In genomic region chr1:134456060-134456459, GRCm38 (mm10) we compare ENCODE assay signal across 8 mouse cellular contexts. TPM values are rescaled to one million over a fixed set of nuclear protein-coding genes. Genes with fewer than 3 reads are reported as not detected.
DNase-seq lines count a peak whose midpoint lies in the region; ATAC-seq and TF ChIP-seq lines count a peak whose summit lies in the region.

No protein-coding gene starts in this region.

- no peak overlapping the region for H3K27ac ChIP-seq in kidney, adult 2 months (ENCODE audit: insufficient read depth, low read depth, low read length)
- H3K27ac ChIP-seq in hindbrain, embryonic 11.5 days (ENCODE audit: low read depth, low read length) = no peak overlapping the region
- H3K27ac ChIP-seq in midbrain, embryonic 11.5 days (ENCODE audit: low read depth, low read length) = no peak overlapping the region

- H3K4me1 ChIP-seq in kidney, adult 2 months (ENCODE audit: control insufficient read depth, insufficient read depth, low read length) = peaks cover 7% of the 10 kb centered on the region; the same call in 1 of the 2 replicates
- H3K4me1 ChIP-seq in hindbrain, embryonic 11.5 days (replicated peaks; ENCODE audit: control insufficient read depth, insufficient read depth, low read length) = no peaks in the 10 kb centered on the region
- peaks cover 10% of the 10 kb centered on the region; the same call in 1 of the 2 replicates for H3K4me1 ChIP-seq in midbrain, embryonic 11.5 days (ENCODE audit: control insufficient read depth, insufficient read depth, low read length)

- ATAC-seq in hindbrain, embryonic 11.5 days (ENCODE audit: low FRiP score) = no peak
- no peak for ATAC-seq in midbrain, embryonic 11.5 days (ENCODE audit: low FRiP score)

- no peaks in the 10 kb centered on the region for H3K27me3 ChIP-seq in kidney, adult 2 months (replicated peaks; ENCODE audit: control insufficient read depth, insufficient read depth, low read length)
- no peaks in the 10 kb centered on the region for H3K27me3 ChIP-seq in hindbrain, embryonic 11.5 days (ENCODE audit: control insufficient read depth, insufficient read depth, low read length)
- H3K27me3 ChIP-seq in midbrain, embryonic 11.5 days (ENCODE audit: control insufficient read depth, insufficient read depth, low read length) = no peaks in the 10 kb centered on the region

- peak overlapping the region; percentile 87 for H3K9ac ChIP-seq in hindbrain, embryonic 11.5 days (ENCODE audit: low read depth, low read length)
- H3K9ac ChIP-seq in midbrain, embryonic 11.5 days (ENCODE audit: low read length) = peak overlapping the region; percentile 96

- WGBS in kidney, adult 2 months = 15% methylated on average over 5 of the region's 5 CpGs
- 24% methylated on average over 5 of the region's 5 CpGs for WGBS in hindbrain, embryonic 11.5 days
- WGBS in midbrain, embryonic 11.5 days = 26% methylated on average over 5 of the region's 5 CpGs

- no peaks in the 10 kb centered on the region for H3K9me3 ChIP-seq in hindbrain, embryonic 11.5 days (ENCODE audit: control insufficient read depth, low read length)
- H3K9me3 ChIP-seq in midbrain, embryonic 11.5 days (ENCODE audit: control insufficient read depth, low read length) = no peaks in the 10 kb centered on the region

- DNase-seq in kidney, adult 2 months = no peak
- DNase-seq in kidney, postnatal 25 days = no peak
- peak; percentile 6 for DNase-seq in Muller cell, postnatal 12 days (ENCODE audit: inconsistent ontology term)
- DNase-seq in hindbrain, embryonic 11.5 days (ENCODE audit: low spot score) = peak; percentile 3
- DNase-seq in midbrain, embryonic 11.5 days (ENCODE audit: low spot score, missing footprints) = peak; percentile 87
- DNase-seq in urinary bladder, postnatal 4 days (ENCODE audit: low spot score in 2 of 2) = no peak
- no peak for DNase-seq in retina, embryonic 14.5 days (ENCODE audit: low spot score)
- no peak for DNase-seq in gastrocnemius, postnatal 14 days

- peak overlapping the region; percentile 90; the same call in 1 of the 2 replicates for H3K4me3 ChIP-seq in kidney, adult 2 months (ENCODE audit: insufficient read depth, low read depth, low read length)
- H3K4me3 ChIP-seq in hindbrain, embryonic 11.5 days (ENCODE audit: low read depth, low read length) = peak overlapping the region; percentile 80
- H3K4me3 ChIP-seq in midbrain, embryonic 11.5 days (ENCODE audit: low read depth, low read length) = peak overlapping the region; percentile 96

- no peaks in the 10 kb centered on the region for H3K36me3 ChIP-seq in kidney, adult 2 months (ENCODE audit: control insufficient read depth, insufficient read depth, low read length)
- no peaks in the 10 kb centered on the region for H3K36me3 ChIP-seq in hindbrain, embryonic 11.5 days (ENCODE audit: control insufficient read depth, insufficient read depth, low read length)
- peaks cover 4% of the 10 kb centered on the region; the same call in 1 of the 2 replicates for H3K36me3 ChIP-seq in midbrain, embryonic 11.5 days (ENCODE audit: control insufficient read depth, insufficient read depth, low read length)

- no peak for TF ChIP-seq CTCF in kidney, adult 2 months (conservative IDR thresholded peaks at IDR 0.05; ENCODE audit: insufficient read depth, insufficient read length, low read depth, low read length)

- peak overlapping the region; percentile 51 for H3K4me2 ChIP-seq in hindbrain, embryonic 11.5 days (replicated peaks; ENCODE audit: low read depth, low read length)
- H3K4me2 ChIP-seq in midbrain, embryonic 11.5 days = peak overlapping the region; percentile 50

- intact Hi-C loops in gastrocnemius, postnatal 14 days (cut with DNase I; ENCODE audit: low total_unique reads) = loop anchor here (10.0 kb wide), 1 partner anchor 91 kb away; the partner anchor contains the start of gene Tmem183a

- TF ChIP-seq POLR2A in kidney, adult 2 months (IDR thresholded peaks at IDR 0.05; ENCODE audit: low read depth, low read length) = no peak

RNA-seq across cellular contexts. Expression of gene Klhl12, which starts 0.7 kb away (rescaled TPM):
- polyA plus RNA-seq in kidney, adult 2 months (2012; rRNA removed) = 8.1 and 9.6 TPM in 2 replicates
- 26.4 and 32.9 TPM in 2 replicates for polyA plus RNA-seq in hindbrain, embryonic 11.5 days (2014; fragmentation: Nextera tagmentation; extraction: Ambion mirVana)
- polyA plus RNA-seq in midbrain, embryonic 11.5 days (2014; fragmentation: Nextera tagmentation; extraction: Ambion mirVana) = 31.0 and 31.7 TPM in 2 replicates
- total RNA-seq in gastrocnemius, postnatal 14 days (2021) = 10 to 100 TPM in 1 of 2 experiments, 1 to 10 TPM in 1; 9.3 to 10.5 TPM

RNA-seq across cellular contexts. Expression of gene Rabif, which starts 38.4 kb away (rescaled TPM):
- polyA plus RNA-seq in kidney, adult 2 months (2012; rRNA removed) = 16.1 and 17.9 TPM in 2 replicates
- 51.8 and 54.5 TPM in 2 replicates for polyA plus RNA-seq in hindbrain, embryonic 11.5 days (2014; fragmentation: Nextera tagmentation; extraction: Ambion mirVana)
- polyA plus RNA-seq in midbrain, embryonic 11.5 days (2014; fragmentation: Nextera tagmentation; extraction: Ambion mirVana) = 47.4 and 48.1 TPM in 2 replicates
- total RNA-seq in gastrocnemius, postnatal 14 days (2021) = 1 to 10 TPM; 5.7 to 6.7 TPM

RNA-seq across cellular contexts. Expression of gene Adipor1, which starts 40.9 kb away (rescaled TPM):
- polyA plus RNA-seq in kidney, adult 2 months (2012; rRNA removed) = 113 and 119 TPM in 2 replicates
- polyA plus RNA-seq in hindbrain, embryonic 11.5 days (2014; fragmentation: Nextera tagmentation; extraction: Ambion mirVana) = 77.7 and 81.7 TPM in 2 replicates
- polyA plus RNA-seq in midbrain, embryonic 11.5 days (2014; fragmentation: Nextera tagmentation; extraction: Ambion mirVana) = 76.7 and 81.5 TPM in 2 replicates
- 100 to 1,000 TPM; 121 to 123 TPM for total RNA-seq in gastrocnemius, postnatal 14 days (2021)

RNA-seq across cellular contexts. Expression of gene Cyb5r1, which starts 50.7 kb away (rescaled TPM):
- 41.9 and 56.8 TPM in 2 replicates for polyA plus RNA-seq in kidney, adult 2 months (2012; rRNA removed)
- polyA plus RNA-seq in hindbrain, embryonic 11.5 days (2014; fragmentation: Nextera tagmentation; extraction: Ambion mirVana) = 26.1 and 26.7 TPM in 2 replicates
- 17.5 and 19.3 TPM in 2 replicates for polyA plus RNA-seq in midbrain, embryonic 11.5 days (2014; fragmentation: Nextera tagmentation; extraction: Ambion mirVana)
- 100 to 1,000 TPM; 109 to 120 TPM for total RNA-seq in gastrocnemius, postnatal 14 days (2021)

Comparison
In these comparisons a context has a peak if more than half of its experiments do, and no peak if none do; other contexts are left out.
1. DNase-seq: peak in Muller cell, postnatal 12 days (single experiment), hindbrain, embryonic 11.5 days (single experiment) and midbrain, embryonic 11.5 days (single experiment); none in kidney, adult 2 months (single experiment), kidney, postnatal 25 days (0 of 2), urinary bladder, postnatal 4 days (0 of 2), retina, embryonic 14.5 days (single experiment) and gastrocnemius, postnatal 14 days (single experiment).
2. Peak in every context shown above with its lines, with median percentiles within 50 percentile points of each other: H3K4me3 ChIP-seq.